Mouse (Mus musculus) neural tube, embryonic 15.5 days (tissue): ENCODE data around the gene Pak2. TPM values are rescaled to one million over a fixed set of nuclear protein-coding genes. Genes with fewer than 3 reads are reported as not detected.

Experiments used
- ATAC-seq: fragments of 200-750 bp; cut with Nextera tagmentation; 2 replicates; pipeline ENCODE4 v1.8.0; 2017; ENCODE audit warnings: mild to moderate bottlenecking, moderate TSS enrichment, moderate library complexity; ENCODE audit not compliant: low FRiP score
- H3K27ac ChIP-seq: fragments of 300-500 bp; sonication (generic); replicated peaks from 2 replicates; pipeline ENCODE4 v1.5.1; 2015; ENCODE audit warnings: mild to moderate bottlenecking, inconsistent platforms
- H3K27me3 ChIP-seq: fragments of 300-500 bp; sonication (generic); replicated peaks from 2 replicates; pipeline ENCODE4 v1.6.1; 2015; ENCODE audit warnings: inconsistent platforms
- H3K36me3 ChIP-seq: fragments of 300-500 bp; sonication (generic); 2 replicates; pipeline ENCODE4 v1.6.1; 2015; ENCODE audit warnings: inconsistent platforms
- H3K4me1 ChIP-seq: fragments of 300-500 bp; sonication (generic); 2 replicates; pipeline ENCODE4 v1.6.1; 2015; ENCODE audit warnings: inconsistent platforms
- H3K4me2 ChIP-seq: fragments of 300-500 bp; sonication (generic); 2 replicates; pipeline ENCODE4 v1.6.1; 2015; ENCODE audit warnings: inconsistent platforms, mild to moderate bottlenecking, moderate library complexity
- H3K4me3 ChIP-seq: fragments of 300-500 bp; sonication (generic); replicated peaks from 2 replicates; pipeline ENCODE4 v1.5.1; 2015; ENCODE audit warnings: mild to moderate bottlenecking, inconsistent platforms
- H3K9ac ChIP-seq: fragments of 300-500 bp; sonication (generic); replicated peaks from 2 replicates; pipeline ENCODE4 v1.6.1; 2015; ENCODE audit warnings: mild to moderate bottlenecking, inconsistent platforms
- H3K9me3 ChIP-seq: fragments of 300-500 bp; sonication (generic); replicated peaks from 2 replicates; pipeline ENCODE4 v1.6.1; 2016; ENCODE audit warnings: inconsistent platforms
- WGBS: fragments of 180-500 bp; shearing (Covaris S2); methylation state at CpG from one replicate; pipeline ENCODE4 v1.1.7; 2015; ENCODE audit warnings: mixed read lengths; 5-methylcytosine and 5-hydroxymethylcytosine counted together
- microRNA-seq: library from miRNA; unstranded; fragments of <30 nt; microRNA quantifications from one replicate; pipeline ENCODE4, GENCODE M21; 2017
- polyA plus RNA-seq: library from polyadenylated mRNA; unstranded; fragments of >200 nt; fragmentation: Nextera tagmentation; extraction: Ambion mirVana; gene quantifications from 2 replicates; pipeline ENCODE4 v1.2.1, GENCODE M21; 2015

Gene Pak2
- polyA plus RNA-seq, 1 experiment from 2014 or later = 23.1 TPM

GRCm38 (mm10) chr16:31993195-31993594 is 85.9 kb downstream of the Pak2 start:
- WGBS = 95% methylated on average over 4 of the region's 4 CpGs
- Histone ChIP-seq H3K9ac (no peak overlapping the region), H3K4me1 (no peaks in the 10 kb centered on the region), H3K4me2 (no peak overlapping the region), H3K27me3 (no peaks in the 10 kb centered on the region), H3K9me3 (no peaks in the 10 kb centered on the region), H3K36me3 (peaks cover 30% of the 10 kb centered on the region), H3K4me3 (no peak overlapping the region), H3K27ac (no peak overlapping the region)
- no peak for ATAC-seq

DNA sequence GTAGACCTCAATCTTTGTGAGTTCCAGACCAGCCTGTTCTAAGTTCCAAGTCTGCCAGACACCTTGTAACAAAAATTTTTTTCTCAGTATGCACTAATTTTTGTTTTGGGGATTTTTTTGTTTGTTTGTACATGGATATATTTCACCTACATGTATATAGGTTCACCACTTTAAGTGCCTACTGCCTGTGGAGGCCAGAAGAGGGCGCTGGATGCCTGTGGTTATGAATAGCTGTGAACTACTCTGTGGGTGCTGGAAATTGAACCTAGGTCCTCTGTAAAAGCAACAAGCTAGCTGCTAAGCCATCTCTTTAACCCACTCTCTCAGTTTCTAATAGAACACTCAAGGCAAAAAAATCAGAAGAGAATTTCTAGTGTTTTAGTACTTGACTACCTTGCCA is 87.1 kb downstream of the Pak2 start:
- no peak for ATAC-seq
- H3K36me3 ChIP-seq = peaks cover 35% of the 10 kb centered on the region
- H3K4me1 ChIP-seq = no peaks in the 10 kb centered on the region
- H3K27me3 ChIP-seq = no peaks in the 10 kb centered on the region
- 57% methylated on average over 1 of the region's 1 CpGs for WGBS
- H3K4me3 ChIP-seq = no peak overlapping the region
- no peak overlapping the region for H3K9ac ChIP-seq
- H3K4me2 ChIP-seq = no peak overlapping the region
- H3K9me3 ChIP-seq = no peaks in the 10 kb centered on the region
- no peak overlapping the region for H3K27ac ChIP-seq

DNA sequence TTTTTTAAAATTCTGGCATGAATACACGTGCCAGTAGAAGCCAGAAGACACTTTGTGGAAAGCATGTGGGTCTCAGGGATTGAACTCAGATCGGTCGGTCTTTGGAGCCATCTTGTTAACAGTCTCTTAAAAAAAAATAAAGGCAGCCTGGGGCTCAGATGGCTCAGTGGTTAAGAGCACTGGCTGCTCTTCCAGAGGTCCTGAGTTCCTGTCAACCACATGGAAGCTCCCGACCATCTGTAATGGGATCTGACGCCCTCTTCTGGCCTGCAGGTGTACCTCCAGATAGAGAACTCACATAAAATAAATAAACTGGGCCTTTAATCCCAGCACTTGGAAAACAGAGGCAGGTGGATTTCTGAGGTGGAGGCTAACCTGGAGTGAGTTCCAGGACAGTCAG is 98.2 kb downstream of the Pak2 start:
- Histone ChIP-seq H3K4me2 (no peak overlapping the region), H3K36me3 (peaks cover 43% of the 10 kb centered on the region), H3K4me3 (no peak overlapping the region), H3K9ac (no peak overlapping the region), H3K9me3 (no peaks in the 10 kb centered on the region), H3K4me1 (no peaks in the 10 kb centered on the region), H3K27me3 (no peaks in the 10 kb centered on the region), H3K27ac (no peak overlapping the region)
- 82% methylated on average over 5 of the region's 5 CpGs for WGBS
- no peak for ATAC-seq

DNA sequence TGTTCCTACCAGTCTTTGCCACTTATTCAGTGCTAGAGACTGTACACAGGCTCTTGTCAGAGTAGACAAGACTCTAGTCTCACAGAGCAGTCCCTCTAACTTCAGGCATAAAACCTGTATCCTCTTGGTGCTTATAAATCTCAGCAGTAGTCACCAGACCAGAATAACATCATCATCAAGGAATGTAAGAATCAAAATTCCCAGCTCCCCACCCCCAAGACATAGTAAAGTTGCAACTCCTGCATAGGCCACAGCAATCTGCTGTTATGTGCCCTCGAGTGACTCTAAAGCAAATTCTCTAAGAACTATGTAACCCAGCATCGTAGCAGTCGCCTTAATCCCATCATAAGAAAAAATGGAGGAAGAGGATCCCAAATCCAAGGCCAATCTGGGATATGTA is 99.6 kb downstream of the Pak2 start:
- Histone ChIP-seq H3K4me1 (no peaks in the 10 kb centered on the region), H3K27me3 (no peaks in the 10 kb centered on the region), H3K9me3 (no peaks in the 10 kb centered on the region), H3K4me2 (no peak overlapping the region), H3K4me3 (no peak overlapping the region), H3K9ac (no peak overlapping the region), H3K36me3 (peaks cover 47% of the 10 kb centered on the region), H3K27ac (no peak overlapping the region)
- ATAC-seq = no peak
- 95% methylated on average over 3 of the region's 3 CpGs for WGBS

DNA sequence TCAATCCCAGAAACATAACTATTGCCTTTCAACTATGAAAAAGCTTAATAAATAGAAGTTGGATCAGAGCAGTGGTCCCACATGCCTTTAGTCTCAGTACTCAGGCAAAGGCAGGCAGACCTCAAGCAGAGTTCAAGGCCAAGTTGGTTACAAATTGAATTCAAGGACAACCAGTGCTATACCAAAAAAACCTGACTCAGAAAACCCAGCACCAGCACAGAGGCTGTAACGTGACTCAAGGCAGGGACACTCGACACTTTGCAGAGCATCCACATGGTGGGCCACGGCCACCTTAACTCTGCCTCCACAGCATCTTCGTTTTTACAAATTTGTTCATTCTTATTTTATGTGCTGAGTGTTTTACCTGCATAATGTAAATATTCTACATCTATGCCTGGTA is 103.9 kb downstream of the Pak2 start:
- Histone ChIP-seq H3K27me3 (no peaks in the 10 kb centered on the region), H3K9ac (no peak overlapping the region), H3K4me3 (no peak overlapping the region), H3K36me3 (peaks cover 60% of the 10 kb centered on the region), H3K9me3 (no peaks in the 10 kb centered on the region), H3K4me1 (no peaks in the 10 kb centered on the region), H3K4me2 (no peak overlapping the region), H3K27ac (no peak overlapping the region)
- no peak for ATAC-seq
- 93% methylated on average over 4 of the region's 4 CpGs for WGBS

Small RNA genes within 50 kb of the gene (microRNA-seq; reads per million reads assigned to microRNA genes)
- gene Gm26269 = not detected

Other genes with a start within 250 kb of the Pak2 start
- 0.42 and 0.61 TPM in 2 replicates for gene Meltf, start 200.5 kb downstream of the Pak2 start, polyA plus RNA-seq
- 5.2 and 5.7 TPM in 2 replicates for gene Pigz, start 145.5 kb downstream of the Pak2 start, polyA plus RNA-seq
- 111 and 126 TPM in 2 replicates for gene 0610012G03Rik, start 130.8 kb downstream of the Pak2 start, polyA plus RNA-seq
- gene Ncbp2, start 130.8 kb downstream of the Pak2 start, polyA plus RNA-seq = 90.5 and 98.7 TPM in 2 replicates
- 15.5 and 16.1 TPM in 2 replicates for gene Senp5, start 76.1 kb downstream of the Pak2 start, polyA plus RNA-seq
- gene Pigx, start 20.4 kb upstream of the Pak2 start, polyA plus RNA-seq = 93.0 and 95.2 TPM in 2 replicates
- 48.0 and 50.4 TPM in 2 replicates for gene Cep19, start 20.5 kb upstream of the Pak2 start, polyA plus RNA-seq
- gene Nrros, start 86.3 kb upstream of the Pak2 start, polyA plus RNA-seq = 6.6 and 22.3 TPM in 2 replicates
- gene Bex6, start 100.5 kb upstream of the Pak2 start, polyA plus RNA-seq = 1.6 TPM in 1 of 2 replicates, not detected in the other
- 13.8 and 17.9 TPM in 2 replicates for gene Fbxo45, start 167.8 kb upstream of the Pak2 start, polyA plus RNA-seq
- gene Wdr53, start 167.9 kb upstream of the Pak2 start, polyA plus RNA-seq = 13.6 and 14.8 TPM in 2 replicates
- not detected in 2 replicates for gene Smco1, start 192.1 kb upstream of the Pak2 start, polyA plus RNA-seq
- gene Rnf168, start 198.1 kb upstream of the Pak2 start, polyA plus RNA-seq = 25.5 and 28.9 TPM in 2 replicates